Mouse (Mus musculus): ENCODE data around the gene Akt1s1. TPM values are rescaled to one million over a fixed set of nuclear protein-coding genes. Genes with fewer than 3 reads are reported as not detected.

Gene Akt1s1
- polyA plus RNA-seq, 2 experiments, result 10.0 to 25.8 TPM

DNA sequence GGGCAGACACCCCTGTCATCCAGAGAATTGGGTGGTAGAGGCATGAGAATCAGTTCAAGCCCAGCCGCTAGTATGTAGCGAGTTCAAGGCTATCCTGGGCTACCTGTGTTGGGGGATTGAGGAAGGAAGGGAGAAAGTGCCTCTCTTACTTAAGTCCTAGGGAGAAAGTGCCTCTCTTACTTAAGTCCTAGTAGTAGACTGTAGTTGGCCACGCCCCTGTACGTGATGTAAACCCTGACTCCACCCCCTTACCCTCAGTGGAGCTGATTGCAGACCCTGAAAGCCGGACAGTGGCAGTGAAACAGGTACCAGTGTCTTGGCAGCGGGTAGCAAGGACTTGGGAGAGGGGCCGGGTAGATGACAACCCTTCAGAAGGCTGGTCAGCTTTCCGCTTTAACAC, 9.1 kb downstream of the Akt1s1 start:
- no peaks in the 10 kb centered on the region for H3K27me3 ChIP-seq (ENCODE audit: control insufficient read depth, insufficient read depth, low read length)
- peaks cover 27 to 28% of the 10 kb centered on the region in 2 experiments for H3K4me1 ChIP-seq (replicated peaks; ENCODE audit: control insufficient read depth in 2 of 2, insufficient read depth in 2 of 2, low read length in 1 of 2)
- 22% methylated on average over 8 of the region's 8 CpGs for WGBS (ENCODE audit: insufficient replicate concordance)
- peak overlapping the region; percentile 83 for H3K9ac ChIP-seq (replicated peaks)
- DNase-seq (ENCODE audit: low read depth in 3 of 3, low spot score in 3 of 3) (peak; percentile 74 to 77 (median 75)), ATAC-seq (ENCODE audit: insufficient read depth) (no peak)
- no peaks in the 10 kb centered on the region for H3K9me3 ChIP-seq (ENCODE audit: control insufficient read depth, low read length)
- no peak for TF ChIP-seq EP300 (IDR thresholded peaks at IDR 0.05; ENCODE audit: low read depth)
- TF ChIP-seq CTCF (IDR thresholded peaks at IDR 0.05; ENCODE audit: low read depth), result no peak
- H3K4me2 ChIP-seq (ENCODE audit: low read depth), result peak overlapping the region; percentile 83
- peak overlapping the region; percentile 92 for H3K27ac ChIP-seq
- peak overlapping the region; percentile 89 to 96 for H3K4me3 ChIP-seq (ENCODE audit: insufficient read depth in 1 of 2, low read depth in 2 of 2, low read length in 2 of 2)
- H3K36me3 ChIP-seq (replicated peaks; ENCODE audit: control insufficient read depth, insufficient read depth, low read depth), result peaks cover 4% of the 10 kb centered on the region; the same call in 1 of the 2 replicates

DNA sequence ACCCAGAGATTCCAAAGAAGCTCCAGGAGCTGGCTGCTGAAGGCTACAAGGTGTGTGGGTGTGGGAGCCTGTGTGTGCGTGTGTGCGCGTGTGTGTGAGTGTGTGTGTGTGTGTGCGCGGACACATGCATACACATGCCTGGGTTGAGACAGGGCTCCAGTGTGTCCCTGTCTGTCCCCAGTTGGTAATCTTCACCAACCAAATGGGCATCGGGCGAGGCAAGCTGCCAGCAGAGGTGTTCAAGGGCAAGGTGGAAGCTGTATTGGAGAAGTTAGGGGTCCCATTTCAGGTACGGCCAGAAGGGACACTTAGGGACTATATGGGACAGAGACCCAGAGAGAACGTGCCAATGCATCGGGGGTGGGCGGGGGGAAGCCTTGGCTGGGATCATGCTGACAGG, 11.1 kb downstream of the Akt1s1 start:
- no peak overlapping the region for H3K9ac ChIP-seq (replicated peaks)
- H3K4me2 ChIP-seq (ENCODE audit: low read depth), result no peak overlapping the region
- ATAC-seq (ENCODE audit: insufficient read depth), result no peak
- H3K27me3 ChIP-seq (ENCODE audit: control insufficient read depth, insufficient read depth, low read length), result no peaks in the 10 kb centered on the region
- no peak overlapping the region for H3K27ac ChIP-seq
- H3K4me1 ChIP-seq (replicated peaks; ENCODE audit: control insufficient read depth in 2 of 2, insufficient read depth in 2 of 2, low read length in 1 of 2), result peaks cover 22 to 26% of the 10 kb centered on the region in 2 experiments
- 79% methylated on average over 11 of the region's 11 CpGs for WGBS (ENCODE audit: insufficient replicate concordance)
- peaks cover 10% of the 10 kb centered on the region for H3K36me3 ChIP-seq (replicated peaks; ENCODE audit: control insufficient read depth, insufficient read depth, low read depth)
- no peaks in the 10 kb centered on the region for H3K9me3 ChIP-seq (ENCODE audit: control insufficient read depth, low read length)
- TF ChIP-seq CTCF (IDR thresholded peaks at IDR 0.05; ENCODE audit: low read depth) (no peak), EP300 (IDR thresholded peaks at IDR 0.05; ENCODE audit: low read depth) (no peak)
- H3K4me3 ChIP-seq (ENCODE audit: insufficient read depth in 1 of 2, low read depth in 2 of 2, low read length in 2 of 2), result no peak overlapping the region
- DNase-seq (ENCODE audit: low read depth in 3 of 3, low spot score in 3 of 3), result no peak

DNA sequence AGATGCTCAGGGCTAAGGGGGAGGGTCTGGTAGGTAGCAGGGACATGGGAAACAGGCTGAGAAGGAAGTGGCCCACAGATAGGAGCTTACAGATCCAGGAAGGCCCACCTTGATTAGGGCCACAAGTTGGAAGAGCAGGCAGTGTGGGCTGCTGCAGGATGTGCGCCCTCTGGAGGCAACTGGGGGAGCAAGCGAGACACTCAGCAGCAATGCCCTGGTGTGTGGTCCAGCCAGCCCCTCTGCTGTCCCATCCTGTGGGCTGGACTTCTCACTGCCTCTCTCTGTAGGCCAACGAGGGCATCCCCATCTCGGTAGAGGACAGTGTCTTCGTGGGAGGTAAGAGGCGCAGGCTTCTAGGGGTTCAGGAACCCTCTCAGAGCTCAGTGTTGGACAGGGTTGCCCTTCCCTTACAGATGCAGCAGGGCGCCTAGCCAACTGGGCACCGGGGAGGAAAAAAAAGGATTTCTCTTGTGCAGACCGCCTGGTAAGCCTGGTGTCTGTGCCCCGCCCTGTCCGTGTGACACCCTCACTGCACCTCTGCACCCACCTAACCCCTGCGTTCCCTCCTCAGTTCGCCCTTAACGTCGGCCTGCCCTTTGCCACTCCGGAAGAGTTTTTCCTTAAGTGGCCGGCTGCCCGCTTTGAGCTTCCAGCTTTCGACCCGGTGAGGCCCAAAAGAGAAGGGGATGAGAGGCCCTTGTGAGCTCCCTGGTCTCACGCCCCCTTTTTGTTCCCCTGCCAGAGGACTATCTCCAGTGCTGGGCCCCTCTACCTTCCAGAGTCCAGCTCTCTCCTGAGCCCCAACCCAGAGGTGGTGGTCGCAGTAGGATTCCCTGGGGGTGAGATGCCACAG, 12.0 kb downstream of the Akt1s1 start:
- no peak for ATAC-seq (ENCODE audit: insufficient read depth)
- no peak overlapping the region for H3K4me3 ChIP-seq (ENCODE audit: insufficient read depth in 1 of 2, low read depth in 2 of 2, low read length in 2 of 2)
- no peaks in the 10 kb centered on the region for H3K9me3 ChIP-seq (ENCODE audit: control insufficient read depth, low read length)
- no peaks in the 10 kb centered on the region for H3K27me3 ChIP-seq (ENCODE audit: control insufficient read depth, insufficient read depth, low read length)
- TF ChIP-seq EP300 (IDR thresholded peaks at IDR 0.05; ENCODE audit: low read depth) (no peak), CTCF (IDR thresholded peaks at IDR 0.05; ENCODE audit: low read depth) (peak; percentile 98)
- DNase-seq (ENCODE audit: low read depth in 3 of 3, low spot score in 3 of 3), result peak in 1 of 3 experiments; percentile 41
- H3K4me1 ChIP-seq (replicated peaks; ENCODE audit: control insufficient read depth in 2 of 2, insufficient read depth in 2 of 2, low read length in 1 of 2), result peaks cover 13 to 17% of the 10 kb centered on the region in 2 experiments
- H3K27ac ChIP-seq, result no peak overlapping the region
- H3K9ac ChIP-seq (replicated peaks), result no peak overlapping the region
- no peak overlapping the region for H3K4me2 ChIP-seq (ENCODE audit: low read depth)
- H3K36me3 ChIP-seq (replicated peaks; ENCODE audit: control insufficient read depth, insufficient read depth, low read depth), result peaks cover 10% of the 10 kb centered on the region
- 56% methylated on average over 22 of the region's 22 CpGs for WGBS (ENCODE audit: insufficient replicate concordance)

DNA sequence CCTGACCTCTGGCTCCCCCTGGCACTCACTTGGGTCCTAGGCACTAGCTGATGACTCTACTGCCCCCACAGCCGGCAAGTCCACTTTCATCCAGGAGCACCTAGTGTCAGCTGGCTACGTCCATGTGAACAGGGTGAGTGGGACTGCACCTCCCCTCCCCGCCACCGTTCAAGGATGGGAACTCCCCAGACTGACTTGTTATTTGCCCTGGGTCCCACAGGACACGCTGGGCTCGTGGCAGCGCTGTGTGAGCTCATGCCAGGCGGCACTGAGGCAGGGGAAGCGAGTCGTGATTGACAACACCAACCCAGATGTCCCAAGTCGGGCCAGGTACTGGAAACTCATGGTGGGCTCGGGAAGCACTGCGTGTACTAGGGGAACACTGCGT, 12.6 kb downstream of the Akt1s1 start:
- no peak overlapping the region for H3K4me2 ChIP-seq (ENCODE audit: low read depth)
- no peaks in the 10 kb centered on the region for H3K27me3 ChIP-seq (ENCODE audit: control insufficient read depth, insufficient read depth, low read length)
- no peak overlapping the region for H3K4me3 ChIP-seq (ENCODE audit: insufficient read depth in 1 of 2, low read depth in 2 of 2, low read length in 2 of 2)
- no peak overlapping the region for H3K27ac ChIP-seq
- no peaks in the 10 kb centered on the region for H3K9me3 ChIP-seq (ENCODE audit: control insufficient read depth, low read length)
- 85% methylated on average over 14 of the region's 14 CpGs for WGBS (ENCODE audit: insufficient replicate concordance)
- DNase-seq (ENCODE audit: low read depth in 3 of 3, low spot score in 3 of 3) (no peak), ATAC-seq (ENCODE audit: insufficient read depth) (no peak)
- peaks cover 7 to 16% of the 10 kb centered on the region in 2 experiments for H3K4me1 ChIP-seq (replicated peaks; ENCODE audit: control insufficient read depth in 2 of 2, insufficient read depth in 2 of 2, low read length in 1 of 2)
- H3K9ac ChIP-seq (replicated peaks), result no peak overlapping the region
- peaks cover 10% of the 10 kb centered on the region for H3K36me3 ChIP-seq (replicated peaks; ENCODE audit: control insufficient read depth, insufficient read depth, low read depth)
- TF ChIP-seq EP300 (IDR thresholded peaks at IDR 0.05; ENCODE audit: low read depth) (no peak), CTCF (IDR thresholded peaks at IDR 0.05; ENCODE audit: low read depth) (no peak)

DNA sequence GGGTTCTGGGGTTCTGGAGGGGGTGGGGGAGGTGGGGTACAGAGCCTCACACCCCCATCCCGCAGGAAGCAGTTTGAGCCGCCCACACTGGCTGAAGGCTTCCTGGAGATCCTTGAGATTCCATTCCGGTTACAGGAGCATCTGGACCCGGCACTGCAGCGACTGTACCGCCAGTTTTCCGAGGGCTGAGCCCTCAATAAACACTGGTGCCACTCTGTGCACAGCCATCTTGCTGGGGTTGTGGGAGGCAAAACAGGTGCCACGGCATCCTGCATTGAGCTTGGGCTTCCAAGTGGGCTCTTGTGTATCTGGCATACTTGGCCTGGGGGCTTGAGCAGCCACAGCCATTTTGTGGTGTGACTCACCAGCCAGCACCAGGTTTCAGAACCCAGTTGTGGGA, 13.6 kb downstream of the Akt1s1 start:
- Histone ChIP-seq H3K27me3 (ENCODE audit: control insufficient read depth, insufficient read depth, low read length) (no peaks in the 10 kb centered on the region), H3K4me2 (ENCODE audit: low read depth) (no peak overlapping the region), H3K9me3 (ENCODE audit: control insufficient read depth, low read length) (no peaks in the 10 kb centered on the region), H3K9ac (replicated peaks) (no peak overlapping the region), H3K36me3 (replicated peaks; ENCODE audit: control insufficient read depth, insufficient read depth, low read depth) (peaks cover 10% of the 10 kb centered on the region), H3K27ac (no peak overlapping the region), H3K4me1 (replicated peaks; ENCODE audit: control insufficient read depth in 2 of 2, insufficient read depth in 2 of 2, low read length in 1 of 2) (peaks cover 9 to 17% of the 10 kb centered on the region in 2 experiments), H3K4me3 (ENCODE audit: insufficient read depth in 1 of 2, low read depth in 2 of 2, low read length in 2 of 2) (no peak overlapping the region)
- ATAC-seq (ENCODE audit: insufficient read depth) (no peak), DNase-seq (ENCODE audit: low read depth in 3 of 3, low spot score in 3 of 3) (no peak)
- WGBS (ENCODE audit: insufficient replicate concordance), result 91% methylated on average over 8 of the region's 8 CpGs
- TF ChIP-seq EP300 (IDR thresholded peaks at IDR 0.05; ENCODE audit: low read depth) (no peak), CTCF (IDR thresholded peaks at IDR 0.05; ENCODE audit: low read depth) (no peak)

Measured in liver, embryonic 14.5 days (tissue).